Mouse (Mus musculus) neural tube, embryonic 15.5 days (tissue): Measurements from ENCODE around the gene Dtwd1. TPM values are rescaled to one million over a fixed set of nuclear protein-coding genes. Genes with fewer than 3 reads are reported as not detected.
A peak's percentile ranks its signal among the peaks of the same experiment; 100 is the strongest.

Experiments used
- ATAC-seq: fragments of 200-750 bp; cut with Nextera tagmentation; 2 replicates; pipeline ENCODE4 v1.8.0; 2017; ENCODE audit warnings: mild to moderate bottlenecking, moderate TSS enrichment, moderate library complexity; ENCODE audit not compliant: low FRiP score
- H3K27ac ChIP-seq: fragments of 300-500 bp; sonication (generic); replicated peaks from 2 replicates; pipeline ENCODE4 v1.5.1; 2015; ENCODE audit warnings: mild to moderate bottlenecking, inconsistent platforms
- H3K27me3 ChIP-seq: fragments of 300-500 bp; sonication (generic); replicated peaks from 2 replicates; pipeline ENCODE4 v1.6.1; 2015; ENCODE audit warnings: inconsistent platforms
- H3K36me3 ChIP-seq: fragments of 300-500 bp; sonication (generic); 2 replicates; pipeline ENCODE4 v1.6.1; 2015; ENCODE audit warnings: inconsistent platforms
- H3K4me1 ChIP-seq: fragments of 300-500 bp; sonication (generic); 2 replicates; pipeline ENCODE4 v1.6.1; 2015; ENCODE audit warnings: inconsistent platforms
- H3K4me2 ChIP-seq: fragments of 300-500 bp; sonication (generic); 2 replicates; pipeline ENCODE4 v1.6.1; 2015; ENCODE audit warnings: inconsistent platforms, mild to moderate bottlenecking, moderate library complexity
- H3K4me3 ChIP-seq: fragments of 300-500 bp; sonication (generic); replicated peaks from 2 replicates; pipeline ENCODE4 v1.5.1; 2015; ENCODE audit warnings: mild to moderate bottlenecking, inconsistent platforms
- H3K9ac ChIP-seq: fragments of 300-500 bp; sonication (generic); replicated peaks from 2 replicates; pipeline ENCODE4 v1.6.1; 2015; ENCODE audit warnings: mild to moderate bottlenecking, inconsistent platforms
- H3K9me3 ChIP-seq: fragments of 300-500 bp; sonication (generic); replicated peaks from 2 replicates; pipeline ENCODE4 v1.6.1; 2016; ENCODE audit warnings: inconsistent platforms
- WGBS: fragments of 180-500 bp; shearing (Covaris S2); methylation state at CpG from one replicate; pipeline ENCODE4 v1.1.7; 2015; ENCODE audit warnings: mixed read lengths; 5-methylcytosine and 5-hydroxymethylcytosine counted together
- polyA plus RNA-seq: library from polyadenylated mRNA; unstranded; fragments of >200 nt; fragmentation: Nextera tagmentation; extraction: Ambion mirVana; gene quantifications from 2 replicates; pipeline ENCODE4 v1.2.1, GENCODE M21; 2015

The Dtwd1 gene
- polyA plus RNA-seq: 17.4 and 18.8 TPM in 2 replicates

- no peaks in the 10 kb centered on the region for H3K36me3 ChIP-seq
- H3K9ac ChIP-seq: peak within 1 kb of the TSS; percentile 98
- H3K27ac ChIP-seq: peak within 1 kb of the TSS; percentile 94
- peak within 1 kb of the TSS; percentile 62 for H3K4me2 ChIP-seq
- under 1% methylated on average over 57 of the region's 57 CpGs for WGBS
- H3K4me1 ChIP-seq: peaks cover 12% of the 10 kb centered on the region
- H3K9me3 ChIP-seq: no peaks in the 10 kb centered on the region
- H3K4me3 ChIP-seq: peak within 1 kb of the TSS; percentile 91
- peak; percentile 100 for ATAC-seq
- no peaks in the 10 kb centered on the region for H3K27me3 ChIP-seq
These were observed at the start of gene Dtwd1, which contains the start of gene Fam227b for GRCm38 (mm10) chr2:126151855-126152571. Gene Dtwd1, plus strand, starts transcription at chr2:126152141. Gene Fam227b, minus strand, starts transcription at chr2:126152004.

GRCm38 (mm10) chr2:126147723-126148122 is 4.2 kb upstream of the Dtwd1 start:
- Histone ChIP-seq H3K4me1 (peaks cover under 1% of the 10 kb centered on the region; the same call in 1 of the 2 replicates), H3K9me3 (no peaks in the 10 kb centered on the region), H3K27ac (no peak overlapping the region), H3K4me2 (no peak overlapping the region), H3K36me3 (no peaks in the 10 kb centered on the region), H3K9ac (no peak overlapping the region), H3K27me3 (no peaks in the 10 kb centered on the region), H3K4me3 (no peak overlapping the region)
- ATAC-seq: no peak

- Histone ChIP-seq H3K4me3 (no peak overlapping the region), H3K27ac (no peak overlapping the region), H3K27me3 (no peaks in the 10 kb centered on the region), H3K4me2 (no peak overlapping the region), H3K9me3 (no peaks in the 10 kb centered on the region), H3K4me1 (no peaks in the 10 kb centered on the region), H3K9ac (no peak overlapping the region), H3K36me3 (peaks cover 31% of the 10 kb centered on the region)
- WGBS: 96% methylated on average over 5 of the region's 5 CpGs
- no peak for ATAC-seq
These were observed 13.5 kb downstream of the Dtwd1 start for GRCm38 (mm10) chr2:126165277-126166018.

GRCm38 (mm10) chr2:126166335-126166734 is 14.4 kb downstream of the Dtwd1 start:
- no peak for ATAC-seq
- Histone ChIP-seq H3K27ac (no peak overlapping the region), H3K4me3 (no peak overlapping the region), H3K9me3 (no peaks in the 10 kb centered on the region), H3K4me2 (no peak overlapping the region), H3K36me3 (peaks cover 22% of the 10 kb centered on the region), H3K4me1 (no peaks in the 10 kb centered on the region), H3K9ac (no peak overlapping the region), H3K27me3 (no peaks in the 10 kb centered on the region)

- peaks cover 15% of the 10 kb centered on the region for H3K36me3 ChIP-seq
- no peak overlapping the region for H3K4me2 ChIP-seq
- H3K9ac ChIP-seq: no peak overlapping the region
- no peak for ATAC-seq
- no peak overlapping the region for H3K27ac ChIP-seq
- H3K4me1 ChIP-seq: no peaks in the 10 kb centered on the region
- no peaks in the 10 kb centered on the region for H3K27me3 ChIP-seq
- 89% methylated on average over 8 of the region's 8 CpGs for WGBS
- H3K9me3 ChIP-seq: no peaks in the 10 kb centered on the region
- H3K4me3 ChIP-seq: no peak overlapping the region
These were observed 15.1 kb downstream of the Dtwd1 start for GRCm38 (mm10) chr2:126166848-126167617.

GRCm38 (mm10) chr2:126171427-126171826 is 19.5 kb downstream of the Dtwd1 start:
- no peaks in the 10 kb centered on the region for H3K27me3 ChIP-seq
- 100% methylated on average over 1 of the region's 1 CpGs for WGBS
- no peaks in the 10 kb centered on the region for H3K9me3 ChIP-seq
- no peak overlapping the region for H3K9ac ChIP-seq
- no peak for ATAC-seq
- H3K4me2 ChIP-seq: no peak overlapping the region
- H3K36me3 ChIP-seq: peaks cover 3% of the 10 kb centered on the region; the same call in 1 of the 2 replicates
- H3K27ac ChIP-seq: no peak overlapping the region
- H3K4me1 ChIP-seq: no peaks in the 10 kb centered on the region
- no peak overlapping the region for H3K4me3 ChIP-seq

- no peaks in the 10 kb centered on the region for H3K4me1 ChIP-seq
- WGBS: 76% methylated on average over 4 of the region's 4 CpGs
- no peak overlapping the region for H3K9ac ChIP-seq
- H3K27me3 ChIP-seq: no peaks in the 10 kb centered on the region
- no peak overlapping the region for H3K4me3 ChIP-seq
- ATAC-seq: no peak
- no peaks in the 10 kb centered on the region for H3K36me3 ChIP-seq
- H3K27ac ChIP-seq: no peak overlapping the region
- H3K4me2 ChIP-seq: no peak overlapping the region
- H3K9me3 ChIP-seq: no peaks in the 10 kb centered on the region
These were observed 39.4 kb downstream of the Dtwd1 start for GRCm38 (mm10) chr2:126191306-126191705.

- no peaks in the 10 kb centered on the region for H3K36me3 ChIP-seq
- 89% methylated on average over 2 of the region's 2 CpGs for WGBS
These were observed 40.2 kb downstream of the Dtwd1 start for GRCm38 (mm10) chr2:126192129-126192528.

GRCm38 (mm10) chr2:126195631-126196356 is 43.9 kb downstream of the Dtwd1 start:
- no peak overlapping the region for H3K27ac ChIP-seq
- H3K4me1 ChIP-seq: no peaks in the 10 kb centered on the region
- H3K4me2 ChIP-seq: no peak overlapping the region
- H3K9ac ChIP-seq: no peak overlapping the region
- H3K27me3 ChIP-seq: no peaks in the 10 kb centered on the region
- no peaks in the 10 kb centered on the region for H3K36me3 ChIP-seq
- no peak overlapping the region for H3K4me3 ChIP-seq
- no peak for ATAC-seq
- H3K9me3 ChIP-seq: no peaks in the 10 kb centered on the region
- WGBS: 53% methylated on average over 12 of the region's 12 CpGs

More at GRCm38 (mm10) chr2:126192129-126192528, 40.2 kb downstream of the Dtwd1 start:
- Histone ChIP-seq H3K27me3 (no peaks in the 10 kb centered on the region), H3K27ac (no peak overlapping the region), H3K4me1 (no peaks in the 10 kb centered on the region), H3K9me3 (no peaks in the 10 kb centered on the region), H3K4me3 (no peak overlapping the region), H3K9ac (no peak overlapping the region), H3K4me2 (no peak overlapping the region)
- no peak for ATAC-seq

- H3K9me3 ChIP-seq: no peaks in the 10 kb centered on the region
- H3K4me2 ChIP-seq: no peak overlapping the region
- H3K4me1 ChIP-seq: no peaks in the 10 kb centered on the region
- WGBS: 89% methylated on average over 3 of the region's 3 CpGs
- no peaks in the 10 kb centered on the region for H3K27me3 ChIP-seq
- ATAC-seq: no peak
- H3K4me3 ChIP-seq: no peak overlapping the region
- no peaks in the 10 kb centered on the region for H3K36me3 ChIP-seq
- no peak overlapping the region for H3K27ac ChIP-seq
- no peak overlapping the region for H3K9ac ChIP-seq
These were observed 47.0 kb downstream of the Dtwd1 start for GRCm38 (mm10) chr2:126198971-126199370.

- H3K9me3 ChIP-seq: no peaks in the 10 kb centered on the region
- H3K27me3 ChIP-seq: no peaks in the 10 kb centered on the region
- no peak overlapping the region for H3K9ac ChIP-seq
- WGBS: 92% methylated on average over 6 of the region's 6 CpGs
- ATAC-seq: no peak
- H3K4me2 ChIP-seq: no peak overlapping the region
- no peak overlapping the region for H3K27ac ChIP-seq
- no peaks in the 10 kb centered on the region for H3K36me3 ChIP-seq
- no peak overlapping the region for H3K4me3 ChIP-seq
- no peaks in the 10 kb centered on the region for H3K4me1 ChIP-seq
These were observed 59.2 kb downstream of the Dtwd1 start for GRCm38 (mm10) chr2:126211011-126211680.
